Mouse (Mus musculus) C2C12 (cell line): ENCODE data around the gene E2f4. TPM values are rescaled to one million over a fixed set of nuclear protein-coding genes. Genes with fewer than 3 reads are reported as not detected.

ENCODE experiments used
- H3K27me3 ChIP-seq: one replicate; pipeline ENCODE4 v1.6.1; 2011; ENCODE audit not compliant: control insufficient read depth, insufficient read depth, insufficient read length
- H3K36me3 ChIP-seq: one replicate; pipeline ENCODE4 v1.6.1; 2011; ENCODE audit not compliant: control insufficient read depth, insufficient read depth
- H3K4me3 ChIP-seq: one replicate; pipeline ENCODE4 v1.5.1; 2011; ENCODE audit warnings: mild to moderate bottlenecking, control low read depth; ENCODE audit not compliant: poor library complexity, insufficient read depth, severe bottlenecking
- H3K79me2 ChIP-seq: one replicate; pipeline ENCODE4 v1.6.1; 2011; ENCODE audit not compliant: control insufficient read depth, insufficient read depth
- H3K79me3 ChIP-seq: one replicate; pipeline ENCODE4 v1.6.1; 2011; ENCODE audit warnings: low read depth, control low read depth
- H3ac ChIP-seq: one replicate; pipeline ENCODE3; 2011; ENCODE audit warnings: low read depth; ENCODE audit not compliant: control insufficient read depth, insufficient read length
- CEBPB ChIP-seq: IDR thresholded peaks from one replicate; pipeline ENCODE4 v1.6.1; 2011; ENCODE audit warnings: low read depth, mild to moderate bottlenecking, control low read depth, moderate library complexity
- CTCF ChIP-seq: IDR thresholded peaks from one replicate; pipeline ENCODE4 v1.5.1; 2011; ENCODE audit not compliant: control insufficient read depth, insufficient read depth, insufficient read length
- FOSL1 ChIP-seq: IDR thresholded peaks from one replicate; pipeline ENCODE4 v1.8.0; 2011; ENCODE audit warnings: mild to moderate bottlenecking, low read length; ENCODE audit not compliant: poor library complexity, insufficient read depth, severe bottlenecking
- MAX ChIP-seq: IDR thresholded peaks from one replicate; pipeline ENCODE4 v1.6.1; 2011; ENCODE audit warnings: mild to moderate bottlenecking, control low read depth
- MYOD1 ChIP-seq: IDR thresholded peaks from one replicate; pipeline ENCODE4 v1.6.1; 2011; ENCODE audit warnings: low read depth; ENCODE audit not compliant: control insufficient read depth, insufficient read length
- MYOG ChIP-seq: IDR thresholded peaks from one replicate; pipeline ENCODE4 v1.6.1; 2011; ENCODE audit not compliant: control insufficient read depth, insufficient read length; ENCODE audit errors: extremely low read depth
- USF1 ChIP-seq: IDR thresholded peaks from one replicate; pipeline ENCODE4 v1.6.1; 2011; ENCODE audit warnings: low read depth, mild to moderate bottlenecking, control low read depth, moderate library complexity
- polyA plus RNA-seq: library from polyadenylated mRNA; unstranded; fragments of >200 nt; fragmentation: generic; extraction: Trizol; gene quantifications from one replicate; pipeline ENCODE4 v1.2.1, GENCODE M21; 2012; ENCODE audit warnings: missing spikeins

Gene E2f4
- polyA plus RNA-seq, 1 experiment: 59.5 TPM

- H3K4me3 ChIP-seq: peak within 1 kb of the TSS; percentile 55
- H3K27me3 ChIP-seq: no peaks in the 10 kb centered on the region
- no peaks in the 10 kb centered on the region for H3K79me3 ChIP-seq
- H3K79me2 ChIP-seq: no peaks in the 10 kb centered on the region
- TF ChIP-seq CEBPB: no peak
- TF ChIP-seq MYOG: no peak
- no peak for TF ChIP-seq FOSL1
- TF ChIP-seq USF1: peak; percentile 92
- TF ChIP-seq MAX: peak; percentile 5
- TF ChIP-seq CTCF: no peak
- peak; percentile 29 for TF ChIP-seq MYOD1
- peak within 1 kb of the TSS; percentile 80 for H3ac ChIP-seq
- peaks cover 28% of the 10 kb centered on the region for H3K36me3 ChIP-seq
These were observed 42.5 kb upstream of the E2f4 start, which contains the start of gene B3gnt9 for GRCm38 (mm10) chr8:105254966-105255350. TSS of gene B3gnt9 (minus strand) at chr8:105255153.

DNA sequence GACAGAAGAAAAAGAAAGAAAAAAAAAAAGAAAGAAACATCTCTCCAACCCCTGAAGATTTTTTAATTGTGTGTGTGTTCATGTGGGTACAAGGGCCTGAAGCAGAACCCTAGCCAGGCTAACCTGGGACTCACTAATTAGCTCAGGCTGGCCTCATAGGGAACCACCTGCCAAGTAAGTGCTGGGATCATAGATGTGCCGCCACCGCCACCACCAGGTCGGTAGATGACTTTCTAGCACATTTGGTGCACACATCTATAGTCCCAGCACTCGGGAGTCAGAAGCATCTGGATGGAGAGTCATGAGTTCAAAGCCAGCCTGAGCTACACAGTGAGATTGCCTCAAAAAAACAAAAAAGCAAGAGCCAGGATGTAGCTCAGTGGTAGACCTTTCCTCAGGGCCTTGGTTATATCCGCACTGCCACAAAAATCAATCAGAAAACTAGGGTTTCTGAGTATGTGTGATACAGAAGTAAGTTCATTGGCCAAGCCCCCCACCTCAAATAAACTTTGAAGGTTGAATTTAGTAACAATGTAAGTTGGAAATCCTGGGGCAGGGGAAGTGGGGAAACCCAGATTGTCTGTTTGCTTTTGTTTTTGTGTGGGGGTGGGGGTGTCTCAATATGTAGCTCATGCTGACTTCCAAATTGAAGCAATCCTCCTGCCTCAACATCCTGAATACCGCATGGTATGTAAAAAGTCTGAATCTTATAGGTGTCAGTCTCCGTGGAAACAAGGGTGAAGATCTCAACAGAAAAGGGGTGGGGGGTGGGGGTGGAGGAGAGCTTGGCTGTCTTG, 39.9 kb upstream of the E2f4 start:
- Histone ChIP-seq H3ac (no peak overlapping the region), H3K4me3 (no peak overlapping the region), H3K27me3 (no peaks in the 10 kb centered on the region), H3K79me3 (no peaks in the 10 kb centered on the region), H3K79me2 (no peaks in the 10 kb centered on the region), H3K36me3 (peaks cover 18% of the 10 kb centered on the region)
- TF ChIP-seq MAX: no peak

GRCm38 (mm10) chr8:105258911-105259720, 38.3 kb upstream of the E2f4 start:
- H3K27me3 ChIP-seq: no peaks in the 10 kb centered on the region
- no peak overlapping the region for H3K4me3 ChIP-seq
- TF ChIP-seq CTCF: no peak

GRCm38 (mm10) chr8:105259721-105260320, 37.6 kb upstream of the E2f4 start:
- H3ac ChIP-seq: no peak overlapping the region
- H3K36me3 ChIP-seq: peaks cover 7% of the 10 kb centered on the region
- H3K79me3 ChIP-seq: peaks cover 3% of the 10 kb centered on the region
- H3K4me3 ChIP-seq: no peak overlapping the region
- H3K27me3 ChIP-seq: no peaks in the 10 kb centered on the region
- TF ChIP-seq CTCF (peak; percentile 89), MYOD1 (no peak), MAX (no peak), USF1 (no peak), FOSL1 (no peak), MYOG (no peak), CEBPB (no peak)
- H3K79me2 ChIP-seq: peaks cover 16% of the 10 kb centered on the region

More at GRCm38 (mm10) chr8:105258911-105259720, 38.3 kb upstream of the E2f4 start:
- H3K36me3 ChIP-seq: peaks cover 7% of the 10 kb centered on the region
- no peak overlapping the region for H3ac ChIP-seq
- H3K79me2 ChIP-seq: peaks cover 13% of the 10 kb centered on the region
- H3K79me3 ChIP-seq: peaks cover 3% of the 10 kb centered on the region

DNA sequence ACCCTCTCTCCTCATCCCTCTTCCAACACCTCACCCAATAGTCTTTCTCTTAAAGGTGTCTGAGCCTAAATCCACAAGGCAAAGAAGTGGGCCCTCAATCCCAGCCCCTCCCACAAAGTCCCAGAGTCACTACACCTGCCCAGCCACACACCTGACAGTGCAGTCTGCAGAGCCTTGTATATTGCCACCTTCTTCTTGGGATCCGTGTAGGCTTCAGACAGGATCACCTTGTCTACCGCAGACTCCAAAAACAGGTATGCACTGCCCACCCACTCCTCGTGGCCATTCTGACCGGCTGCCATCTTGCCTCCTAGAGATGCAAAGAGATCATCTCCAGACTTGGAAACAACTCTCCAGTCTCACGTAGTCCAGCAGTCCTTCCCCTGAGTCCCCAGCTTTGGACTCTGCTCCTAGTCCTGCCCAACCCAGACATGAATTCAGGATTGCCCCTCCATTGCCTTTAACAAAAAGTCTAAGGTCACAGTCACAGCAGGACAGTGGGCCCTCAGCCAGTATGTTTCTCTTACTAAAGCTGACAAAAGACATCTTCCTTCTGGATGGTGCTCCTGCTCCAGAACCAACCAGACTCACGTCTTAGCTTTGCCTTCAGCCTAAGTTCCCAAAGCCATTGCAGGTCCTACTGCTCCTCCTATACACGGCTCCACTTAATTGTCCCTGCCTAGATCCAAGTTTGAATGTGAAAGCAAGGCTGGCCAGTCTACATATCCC, 36.9 kb upstream of the E2f4 start:
- Histone ChIP-seq H3K4me3 (no peak overlapping the region), H3ac (no peak overlapping the region), H3K79me3 (peaks cover 3% of the 10 kb centered on the region), H3K79me2 (peaks cover 16% of the 10 kb centered on the region), H3K27me3 (no peaks in the 10 kb centered on the region), H3K36me3 (peaks cover 7% of the 10 kb centered on the region)
- TF ChIP-seq CTCF (no peak), MYOD1 (no peak), FOSL1 (no peak), MAX (no peak), MYOG (no peak)
